Mouse (Mus musculus): ENCODE measurements at regions not wholly inside any gene's neighbourhood (a gene's known extent, or its start where the extent isn't known, plus 50 kb on each side); places are given as distances from the start of the nearest gene placed in this dataset.

DNA sequence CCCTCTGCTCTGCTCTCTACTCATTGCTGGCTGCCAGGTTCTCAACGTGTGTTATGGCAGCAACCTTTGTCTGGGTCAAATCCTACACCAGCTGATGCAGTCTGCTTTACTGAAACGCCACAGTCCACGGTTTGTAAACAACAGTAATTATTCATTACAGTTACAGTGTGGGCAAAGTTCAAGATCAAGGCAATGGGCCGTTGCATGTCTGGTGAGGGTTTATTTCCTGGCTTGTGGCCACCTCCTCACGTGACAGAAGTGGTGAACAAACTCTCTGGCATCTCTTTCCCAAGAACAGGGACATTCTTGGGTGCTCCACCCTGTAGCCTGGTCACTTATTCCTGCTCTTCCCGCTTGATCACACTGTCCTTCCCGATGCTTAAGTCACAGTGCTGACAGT lies 295.3 kb upstream of the Rtl1 start:
- no peak for DNase-seq

DNA sequence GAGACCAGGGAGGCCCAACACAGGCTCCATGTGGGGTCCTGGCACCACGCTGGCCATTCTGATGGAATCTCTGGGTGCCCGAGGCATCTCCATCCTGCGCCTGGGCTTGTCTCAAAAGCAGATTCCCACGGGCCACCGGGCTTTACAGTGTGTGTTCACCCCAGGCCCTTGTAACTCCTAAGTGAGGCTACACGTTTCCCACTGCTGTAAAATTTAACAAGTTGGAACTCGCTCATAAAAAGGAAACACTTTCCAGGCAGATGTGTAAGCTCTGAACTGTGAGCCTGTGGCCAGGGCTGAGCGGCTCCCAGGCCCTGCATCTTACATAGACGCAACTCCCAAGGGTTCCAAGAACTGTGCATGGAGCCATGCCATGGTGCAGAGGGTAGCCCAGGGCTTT lies 296.3 kb upstream of the Rtl1 start:
- no peak for DNase-seq

DNA sequence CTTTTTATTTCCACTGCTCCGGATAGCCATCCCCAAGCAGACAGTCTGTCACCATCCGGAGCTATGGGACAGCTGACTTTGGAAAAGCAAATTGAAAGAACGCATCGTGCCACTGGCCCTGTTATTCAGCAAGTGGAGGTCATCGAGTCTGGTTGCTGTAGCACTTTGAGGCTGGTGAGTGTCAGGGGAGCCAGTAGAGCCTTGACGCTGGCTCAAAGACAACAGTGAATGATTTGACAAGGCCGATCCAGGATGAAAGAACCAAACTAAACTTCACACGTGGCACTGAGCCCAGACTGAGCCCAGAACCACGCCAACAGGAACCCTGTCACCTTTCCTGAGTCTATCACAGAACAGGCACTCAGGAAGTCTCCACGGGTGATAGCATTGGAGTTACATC lies 296.8 kb upstream of the Rtl1 start:
- DNase-seq = no peak

DNA sequence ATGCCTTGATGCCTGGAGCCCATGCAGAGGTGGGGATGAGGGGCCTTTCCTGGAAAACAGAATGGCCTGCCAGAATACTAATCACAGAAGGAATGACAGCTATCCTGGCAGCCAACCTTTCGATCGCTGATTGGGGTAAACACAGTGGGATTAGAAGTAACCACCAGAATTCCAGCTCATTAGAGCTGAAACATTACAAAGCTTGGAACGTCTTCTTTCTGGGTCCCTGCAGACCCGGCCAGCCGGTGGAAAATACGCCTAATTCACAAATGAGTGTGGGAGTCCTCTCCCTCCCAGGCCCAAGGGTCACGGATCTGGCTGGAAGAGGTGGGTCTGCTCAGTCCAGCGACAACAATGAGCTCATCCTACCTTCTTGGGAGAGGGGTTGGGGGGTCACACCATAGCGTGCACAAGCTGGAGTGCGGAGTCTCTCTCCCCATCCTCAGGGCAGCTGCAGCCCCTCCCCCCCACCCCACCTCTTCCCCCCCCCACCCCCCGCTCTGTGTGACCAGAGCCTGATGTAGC lies 297.8 kb upstream of the Rtl1 start:
- no peak for DNase-seq

DNA sequence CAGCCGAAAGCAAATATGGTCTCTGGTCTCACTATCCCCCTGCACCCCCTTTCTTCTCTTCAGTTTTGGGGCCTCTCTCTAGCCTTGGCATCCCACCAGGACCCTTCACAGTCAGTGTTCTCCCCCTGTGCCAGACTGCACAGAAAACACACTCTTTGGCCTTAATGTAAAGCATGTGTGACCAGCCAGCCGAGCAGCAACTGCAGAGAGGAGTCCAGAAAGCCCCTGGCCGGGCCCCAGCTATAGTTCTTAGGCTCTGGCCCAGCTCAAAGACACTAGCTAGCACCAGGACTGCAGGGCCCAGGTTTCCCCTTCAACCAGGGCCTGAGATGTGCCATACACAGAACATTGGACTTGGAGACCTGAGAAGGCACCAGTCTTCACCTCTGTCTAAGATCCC lies 299.3 kb upstream of the Rtl1 start:
- no peak for DNase-seq

DNA sequence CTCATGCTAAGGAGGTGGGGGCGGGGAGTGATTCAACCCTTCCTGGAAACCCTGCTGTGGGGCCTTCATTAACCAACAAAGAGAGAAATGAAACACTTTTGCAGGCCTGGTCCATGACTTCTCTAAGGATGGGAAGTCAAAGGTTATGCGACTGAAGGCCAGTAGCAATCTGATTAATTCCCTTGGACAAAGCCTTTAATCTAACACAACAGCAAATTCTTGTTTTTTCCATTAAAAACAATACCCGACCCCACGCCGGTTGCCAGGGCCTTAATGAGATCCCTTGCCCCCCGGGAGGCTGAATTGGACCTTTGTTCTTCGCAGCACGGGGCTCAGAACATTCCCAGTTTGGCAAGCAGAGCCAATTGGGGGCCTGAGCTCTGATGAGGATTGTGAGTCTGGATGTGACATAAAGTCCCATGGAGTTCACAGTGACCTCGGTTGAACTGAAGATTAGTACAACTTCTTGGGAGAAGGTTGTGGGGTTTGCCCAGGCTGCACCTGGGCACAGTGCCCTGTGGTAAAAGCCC lies 310.9 kb upstream of the Rtl1 start:
- no peak for DNase-seq

DNA sequence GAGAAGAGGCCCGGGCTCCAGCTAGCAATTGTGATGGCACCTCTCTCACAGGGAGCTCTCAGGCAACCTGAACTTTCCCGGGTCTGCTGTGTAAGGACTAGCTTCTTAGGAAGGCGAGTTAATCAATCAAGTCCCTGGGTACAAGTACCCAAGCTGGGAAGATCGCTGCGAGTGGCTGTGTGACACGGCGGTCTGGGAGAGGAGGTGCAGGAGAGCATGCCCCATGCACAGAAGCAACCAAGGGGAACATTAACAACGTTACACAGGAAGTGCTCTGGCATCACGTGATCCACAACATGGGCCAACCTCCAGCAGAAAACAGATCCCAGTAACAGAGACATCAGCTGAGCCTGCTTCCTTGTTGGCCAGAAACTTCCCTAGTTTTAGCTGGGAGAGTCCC lies 311.4 kb upstream of the Rtl1 start:
- DNase-seq = no peak

DNA sequence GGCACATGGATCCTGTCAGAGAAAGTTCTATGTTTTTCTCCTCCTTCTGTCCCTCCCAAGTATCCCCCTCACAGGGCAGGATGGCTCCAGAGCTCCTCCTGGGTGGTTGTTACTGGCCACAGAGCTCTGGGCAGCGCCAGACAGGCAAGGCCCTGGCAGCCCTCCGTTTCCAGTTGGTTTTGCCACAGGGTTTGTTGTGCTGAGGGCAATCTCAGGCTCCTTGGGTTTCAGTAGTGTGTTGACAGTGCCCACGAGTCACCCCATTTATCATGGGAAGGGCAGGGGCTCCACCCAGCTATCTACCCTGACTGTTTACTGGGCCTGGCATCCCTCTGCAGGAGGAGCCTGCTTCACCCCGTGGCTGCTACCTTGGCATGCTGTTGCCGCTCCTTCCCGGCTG lies 317.6 kb upstream of the Rtl1 start:
- no peak for DNase-seq

DNA sequence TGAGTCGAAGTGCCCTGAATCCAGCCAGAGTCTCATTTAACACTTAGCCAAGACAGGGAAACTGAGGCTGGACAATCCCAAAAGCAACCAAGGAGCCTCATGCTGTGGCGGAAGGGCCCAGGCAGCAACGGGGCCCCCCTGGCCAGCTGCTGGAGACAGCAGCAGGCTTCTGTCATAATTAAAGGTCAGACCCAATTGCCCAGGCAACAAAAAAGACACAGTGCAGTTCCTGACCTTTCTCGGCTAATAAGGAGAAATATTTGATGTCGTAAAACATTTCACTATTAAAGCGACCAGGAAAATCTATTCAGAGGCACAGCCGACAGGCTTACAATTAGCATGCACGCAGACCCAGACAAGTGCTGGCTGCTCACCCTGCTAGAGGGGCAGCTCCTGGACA lies 318.8 kb upstream of the Rtl1 start:
- no peak for DNase-seq

DNA sequence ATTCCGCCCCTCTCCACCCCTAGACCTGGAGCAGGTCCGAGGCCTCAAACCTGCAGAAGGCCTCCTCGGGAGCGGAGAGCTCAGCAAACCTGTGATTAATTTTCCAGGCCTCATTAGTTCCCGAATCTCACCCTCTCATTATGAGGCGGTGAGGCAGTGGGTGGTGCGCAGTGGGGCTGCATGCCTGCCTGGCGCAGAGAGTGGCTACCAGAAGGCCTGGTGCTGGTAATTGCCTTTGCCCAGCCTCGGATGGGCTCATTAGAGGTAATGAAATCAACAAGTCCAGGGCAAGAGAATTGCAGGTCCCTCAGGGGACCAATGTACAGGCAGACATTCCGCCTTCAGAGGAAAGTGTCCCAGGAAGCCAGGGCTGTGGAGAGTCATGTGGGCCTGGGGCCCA lies 322.0 kb upstream of the Rtl1 start:
- DNase-seq = no peak

DNA sequence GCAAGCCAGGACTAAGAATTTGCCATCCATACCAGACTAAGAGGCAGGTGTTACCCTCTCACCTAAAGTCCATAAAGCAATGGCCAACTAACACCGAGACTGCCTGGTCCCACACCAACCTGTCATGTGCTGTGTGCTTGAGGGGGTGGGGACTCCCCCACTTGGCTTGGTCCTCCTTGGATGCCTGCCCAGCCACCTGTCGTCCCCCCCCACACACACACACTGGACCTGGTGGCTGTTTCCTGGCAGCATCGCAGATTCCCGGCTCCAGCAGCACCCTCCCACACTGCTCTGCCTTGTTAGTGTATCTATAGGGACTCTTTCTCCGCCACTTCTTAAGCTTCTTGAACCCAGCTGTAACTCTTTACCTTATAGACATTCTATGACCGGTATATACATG lies 325.7 kb upstream of the Rtl1 start:
- DNase-seq = no peak

DNA sequence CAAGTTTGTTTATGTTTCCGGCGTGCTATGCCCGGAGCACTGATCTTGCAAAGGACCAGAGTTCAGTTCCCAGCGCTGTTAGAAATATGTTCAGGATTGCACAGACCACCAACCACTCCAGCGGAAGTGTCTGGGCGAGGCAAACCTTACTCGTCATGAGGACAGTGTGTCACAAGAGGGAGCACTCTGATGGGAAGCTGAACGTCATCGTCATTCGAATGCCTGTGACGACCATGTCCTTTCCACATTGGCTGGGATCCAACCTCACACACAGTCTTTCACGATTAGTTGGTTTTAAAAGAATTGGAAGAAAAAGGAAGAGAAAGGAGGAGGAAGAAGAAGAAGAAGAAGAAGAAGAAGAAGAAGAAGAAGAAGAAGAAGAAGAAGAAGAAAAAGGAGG lies 326.5 kb upstream of the Rtl1 start:
- DNase-seq = no peak

DNA sequence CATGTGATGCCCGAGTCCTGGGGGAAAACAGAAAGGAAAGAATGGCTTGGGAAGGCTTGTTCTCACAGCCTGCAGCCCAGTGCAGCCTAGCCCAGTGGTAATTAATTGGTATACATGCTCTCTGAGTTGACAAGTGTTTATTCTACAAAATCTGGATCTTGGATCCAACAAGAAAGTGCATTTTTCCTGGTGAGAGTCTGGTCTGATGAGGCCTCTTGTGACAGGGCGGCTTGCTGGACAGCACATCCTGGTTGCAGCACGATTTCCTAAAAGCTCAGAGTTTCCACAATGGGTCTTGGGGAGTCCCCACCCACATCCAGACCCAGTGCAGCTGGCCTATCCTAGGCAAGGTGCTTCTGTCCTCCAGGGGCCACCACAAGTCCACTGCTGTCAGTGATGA lies 332.7 kb upstream of the Dio3 start:
- no peak for DNase-seq

DNA sequence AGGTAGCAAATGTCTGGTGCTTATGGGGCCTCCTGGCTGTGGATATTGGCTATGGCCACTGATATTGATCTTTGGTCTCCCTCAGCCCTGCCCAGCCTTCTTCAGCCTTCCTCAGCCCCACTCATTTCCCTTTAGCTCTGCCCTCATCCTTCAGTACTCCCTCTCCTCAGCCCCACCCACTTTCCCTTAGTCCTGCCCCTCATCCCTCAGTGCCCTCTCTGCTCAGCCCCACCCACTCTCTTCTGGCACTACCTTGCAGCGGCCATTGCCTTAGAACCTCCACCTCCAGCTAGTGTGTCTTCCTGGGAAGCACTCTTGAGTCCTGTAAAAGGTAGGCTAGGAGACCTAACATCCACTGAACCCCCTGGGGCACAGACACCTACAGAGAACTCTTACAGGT lies 331.9 kb upstream of the Dio3 start:
- DNase-seq = no peak

DNA sequence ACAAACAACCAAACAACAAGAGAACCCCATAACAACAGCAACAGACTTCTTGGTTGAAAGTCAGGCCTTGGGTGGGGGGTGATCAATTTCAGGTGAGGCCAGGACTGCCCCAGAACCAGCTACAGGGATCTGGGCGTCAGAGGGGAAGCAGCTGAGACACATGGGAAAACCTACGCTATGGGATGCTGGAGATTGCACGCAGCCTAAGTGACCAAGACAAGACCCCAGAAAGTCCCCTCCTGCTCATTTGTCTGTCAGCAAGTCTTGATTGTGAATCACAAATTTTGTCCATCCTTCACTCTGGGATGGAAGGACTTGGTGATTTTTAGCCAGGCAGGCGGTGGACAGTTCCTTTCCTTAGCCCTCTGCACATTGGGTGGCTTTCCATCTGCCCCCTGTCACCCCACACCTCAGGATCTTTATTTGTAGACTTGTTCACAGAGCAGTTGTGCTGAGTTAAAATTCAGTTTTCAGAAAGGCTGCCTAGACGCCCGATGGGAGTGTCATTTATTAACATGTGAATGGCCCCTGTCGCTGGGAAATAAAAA lies 330.9 kb upstream of the Dio3 start:
- no peak for DNase-seq

DNA sequence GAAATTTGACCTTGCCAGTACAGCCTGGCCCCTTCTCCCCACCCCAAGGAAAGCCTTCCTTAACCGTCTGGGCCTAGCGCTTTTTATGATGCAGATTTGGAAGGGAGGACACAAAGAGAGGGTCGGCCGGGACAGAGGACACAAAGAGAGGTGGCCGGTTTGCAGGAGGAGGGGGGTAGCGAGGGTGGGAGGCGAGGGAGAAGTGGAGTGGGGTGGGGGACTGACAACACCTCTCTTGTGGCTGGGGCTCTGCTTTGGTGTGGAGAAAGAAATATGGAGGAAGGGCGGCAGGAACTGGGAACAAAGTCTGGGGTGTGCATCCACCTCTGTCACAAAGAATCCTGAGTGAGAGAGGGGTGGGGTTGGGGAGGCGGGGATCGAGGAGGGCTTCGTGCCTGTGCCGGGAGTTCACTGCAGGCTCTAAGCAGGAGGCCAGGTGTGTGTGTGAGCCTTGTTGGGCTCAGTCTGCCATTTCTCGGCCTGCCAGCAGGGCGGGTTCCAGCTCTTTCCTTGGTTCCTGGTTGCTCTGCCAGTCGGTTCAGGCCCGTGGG lies 330.4 kb upstream of the Dio3 start:
- DNase-seq = no peak

DNA sequence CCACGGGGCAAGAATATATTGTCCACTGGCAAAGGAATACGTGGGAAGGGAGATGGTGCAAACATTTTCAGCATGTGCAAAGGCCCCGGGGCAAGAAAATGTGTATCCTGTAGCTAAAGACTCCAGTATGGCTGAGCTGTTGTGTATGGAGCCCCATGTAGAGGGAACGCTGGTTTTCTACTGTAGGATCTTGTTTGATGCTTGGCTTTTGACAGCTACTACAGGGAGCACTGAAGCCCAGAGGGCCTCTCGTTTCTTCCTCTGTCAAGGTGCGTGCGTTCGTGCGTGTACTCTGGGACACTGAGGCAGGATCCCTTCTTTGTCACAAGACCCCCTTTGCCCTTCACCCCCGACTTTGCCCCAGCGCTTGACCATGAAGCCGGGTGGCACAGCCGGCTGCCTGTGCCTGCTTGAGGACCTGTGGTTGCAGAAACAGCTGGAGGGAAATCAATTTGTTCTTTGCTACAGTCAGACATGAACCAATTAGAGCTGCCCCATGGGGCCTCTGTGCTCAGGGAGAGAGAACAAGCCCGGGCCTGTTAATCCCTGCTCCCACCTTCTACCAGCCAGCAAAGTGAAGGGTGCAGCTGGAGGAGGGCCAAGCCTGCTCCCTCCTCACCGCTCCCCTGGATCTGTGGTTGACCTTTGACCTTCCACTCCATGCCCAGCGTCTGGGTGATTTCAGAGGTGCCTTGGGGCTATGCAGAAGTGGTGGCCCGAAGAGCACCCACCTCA lies 329.5 kb upstream of the Dio3 start:
- DNase-seq = no peak

DNA sequence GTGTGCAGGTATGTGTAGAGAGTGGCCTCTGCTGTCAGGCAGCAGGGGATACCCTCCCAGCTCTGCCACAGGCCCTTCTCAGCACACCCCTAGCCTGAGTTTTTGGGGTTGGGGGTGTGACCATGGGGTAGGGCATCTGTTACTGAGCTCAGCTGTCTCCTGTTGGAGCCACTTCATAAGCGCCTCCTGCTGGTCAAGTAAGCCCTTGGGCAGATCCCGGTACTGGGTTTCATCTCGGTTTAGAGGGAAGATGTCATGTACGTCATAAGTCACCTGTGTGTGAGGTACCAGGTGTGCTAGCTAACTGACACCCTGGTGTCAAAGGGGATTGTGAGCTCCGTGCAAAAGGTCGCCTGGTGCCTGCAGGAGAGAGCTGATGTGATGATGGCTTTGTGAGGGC lies 328.2 kb upstream of the Dio3 start:
- DNase-seq = no peak

DNA sequence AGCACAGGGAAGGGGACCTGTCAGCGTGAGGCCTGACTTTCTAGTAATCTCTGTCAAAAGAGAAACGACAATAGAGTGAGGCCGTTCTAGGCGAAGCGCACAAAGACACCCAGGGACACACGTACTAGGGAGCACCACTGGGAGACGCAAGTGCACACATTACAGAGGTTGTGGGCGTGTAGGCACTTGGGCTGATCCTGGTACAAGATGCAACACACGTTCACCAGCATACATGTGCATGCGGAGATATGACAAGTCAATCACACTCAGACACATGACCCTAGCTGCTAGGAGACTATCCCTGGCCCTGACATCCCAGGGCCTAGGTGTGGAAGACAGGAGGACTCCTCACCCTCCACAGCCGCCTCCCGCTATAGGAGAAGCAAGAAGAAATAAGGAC lies 327.4 kb upstream of the Dio3 start:
- no peak for DNase-seq

DNA sequence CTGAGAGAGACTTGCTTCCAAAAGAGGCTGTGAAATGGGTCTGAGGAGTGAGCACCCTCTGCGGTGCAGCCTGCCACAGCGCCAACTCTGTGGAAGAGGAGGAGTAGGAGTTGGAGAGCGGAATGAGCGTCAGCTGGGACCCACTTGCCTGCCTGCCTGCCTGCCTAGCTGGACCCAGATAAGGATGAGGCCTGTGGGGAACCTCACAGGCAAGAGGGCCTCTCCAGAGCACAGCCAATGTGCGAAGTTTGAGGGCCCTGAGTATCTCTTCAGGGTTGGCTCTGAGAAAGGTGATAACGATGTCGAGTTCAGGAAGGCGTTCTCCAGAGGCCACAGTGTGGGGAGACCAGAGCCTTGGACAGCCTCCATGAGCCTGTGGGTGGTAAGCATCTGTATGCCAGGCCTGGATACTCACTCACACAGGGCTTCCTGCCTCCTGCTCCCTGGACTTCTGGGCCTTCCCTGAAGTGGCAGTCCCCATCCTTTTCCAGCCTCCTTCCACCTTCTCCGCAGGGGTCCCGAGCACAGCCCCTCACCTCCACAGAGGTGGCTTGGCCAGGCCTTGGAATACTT lies 326.9 kb upstream of the Dio3 start:
- DNase-seq = no peak

DNA sequence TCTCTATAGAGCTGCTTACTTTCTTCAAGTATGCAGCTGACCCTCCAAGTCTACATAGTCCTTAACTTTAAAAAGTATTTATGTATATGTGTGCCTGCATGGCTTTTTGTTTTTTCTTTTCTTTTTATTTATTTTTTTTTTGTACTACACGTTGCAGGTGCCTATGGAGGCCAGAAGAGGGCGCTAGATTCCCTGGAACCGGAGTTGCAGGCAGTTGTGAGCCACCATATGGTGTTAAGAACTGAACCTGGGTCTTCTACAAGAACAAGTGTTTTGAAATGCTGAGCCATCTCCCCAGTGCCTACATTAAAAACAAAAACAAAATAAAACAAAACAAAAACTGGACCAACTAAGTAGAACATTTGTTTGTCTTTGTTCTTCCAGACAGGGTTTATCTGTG lies 325.9 kb upstream of the Dio3 start:
- DNase-seq = no peak

DNA sequence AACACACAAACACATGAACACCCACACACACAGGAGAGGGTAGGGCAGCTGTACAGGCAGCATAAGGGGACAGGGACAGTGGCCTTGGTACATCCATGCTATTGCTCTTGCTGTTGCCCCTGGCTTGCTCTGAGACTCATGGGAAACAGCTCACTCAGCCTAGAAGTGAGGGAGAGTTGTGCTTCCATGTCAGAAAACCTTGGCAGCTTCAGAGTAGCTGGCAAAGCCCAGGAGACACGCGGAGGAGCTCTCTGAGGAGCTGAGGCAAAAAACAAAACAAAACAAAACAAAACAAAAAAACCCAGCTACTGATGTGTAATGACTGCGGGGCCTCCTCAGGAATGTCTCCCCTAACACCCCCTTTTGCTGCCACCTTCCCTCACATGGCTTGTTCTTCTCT lies 321.6 kb upstream of the Dio3 start:
- DNase-seq = no peak

DNA sequence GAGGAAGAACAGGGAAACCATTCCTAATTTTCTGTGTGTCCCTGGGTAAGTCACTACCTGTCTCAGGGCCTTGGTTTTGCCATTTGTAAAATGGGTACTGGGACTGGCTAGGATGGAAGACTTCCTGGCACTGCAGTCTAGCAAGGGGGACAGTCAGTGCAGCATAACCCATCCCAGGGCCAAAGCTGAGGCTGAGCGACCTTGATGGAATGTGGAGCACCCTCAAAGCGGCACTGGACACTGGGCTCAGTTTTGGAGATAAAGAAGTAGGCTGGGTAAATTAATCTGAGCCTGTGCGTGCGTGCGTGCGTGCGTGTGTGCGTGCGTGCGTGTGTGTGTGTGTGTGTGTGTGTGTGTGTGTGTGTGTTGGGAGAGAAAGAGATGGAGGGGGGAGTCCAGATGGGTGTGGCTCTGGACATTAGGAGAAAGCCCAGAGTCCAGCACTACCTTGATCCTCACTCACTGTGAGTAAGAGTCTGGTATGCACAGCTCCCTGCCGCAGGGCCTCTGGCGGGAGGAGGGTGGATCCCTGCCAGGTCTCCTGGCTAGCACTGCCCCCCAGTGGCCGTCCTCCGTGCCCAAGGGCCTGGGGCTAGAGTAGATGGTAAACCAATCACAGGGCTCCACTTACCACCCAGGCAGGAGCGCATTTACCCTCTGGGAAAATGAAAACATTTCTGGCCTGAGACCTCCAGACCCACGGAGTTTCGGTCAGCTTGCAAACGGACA lies 320.3 kb upstream of the Dio3 start:
- no peak for DNase-seq

DNA sequence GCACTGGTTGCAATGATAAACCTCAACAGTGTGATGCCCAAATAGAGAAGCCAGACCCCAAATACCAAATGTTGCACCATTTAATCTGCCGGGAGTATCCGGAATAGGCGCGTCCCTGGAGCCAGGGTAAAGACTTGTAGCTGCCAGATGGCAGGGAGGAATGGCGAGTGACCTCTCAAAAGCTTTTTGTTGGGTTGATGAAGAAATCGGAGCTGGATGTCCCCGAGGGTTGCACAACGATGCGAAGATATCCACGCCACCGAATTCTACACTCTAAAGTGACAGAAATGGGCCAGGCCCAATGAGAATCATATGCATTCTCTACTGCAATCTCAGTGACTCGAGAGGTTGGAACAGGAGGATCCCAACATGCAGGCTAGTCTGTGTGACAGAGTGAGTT lies 312.1 kb upstream of the Dio3 start:
- no peak for DNase-seq
